Mouse (Mus musculus): ENCODE measurements around the gene Tfe3.
"Not testable (repeated sequence)": the region's sequence is repeated elsewhere in the genome, so short reads cannot be mapped to it uniquely, and the experiment has no call there.

The Tfe3 gene

GRCm38 (mm10) chrX:7802157-7802556 lies 39.8 kb downstream of the Tfe3 start:
- not testable (repeated sequence) for DNase-seq (ENCODE audit: low spot score in 2 of 2)

- peak in 1 of 2 experiments; percentile 14 for DNase-seq (ENCODE audit: low spot score in 2 of 2)
Observed at GRCm38 (mm10) chrX:7815016-7815415, 52.7 kb downstream of the Tfe3 start.

GRCm38 (mm10) chrX:7821865-7822779 lies 59.8 kb downstream of the Tfe3 start, which contains the start of gene Kcnd1:
Gene Kcnd1, plus strand, starts transcription at chrX:7822289.
- peak in 1 of 2 experiments; percentile 39 for DNase-seq (ENCODE audit: low spot score in 2 of 2)

All from right cerebral cortex, adult 2 months (tissue).